Mouse (Mus musculus) forebrain, postnatal 0 days (tissue): ENCODE measurements around the gene Prpf4. TPM values are rescaled to one million over a fixed set of nuclear protein-coding genes. Genes with fewer than 3 reads are reported as not detected.

Source experiments
- ATAC-seq: fragments of 200-750 bp; cut with Nextera tagmentation; 2 replicates; pipeline ENCODE4 v1.8.0; 2017; ENCODE audit warnings: mild to moderate bottlenecking, moderate library complexity
- DNase-seq: peaks from one replicate; pipeline ENCODE4 v3.0.0-alpha.2; 2015
- H3K27ac ChIP-seq: fragments of 300-500 bp; sonication (generic); 2 replicates; pipeline ENCODE4 v1.5.1; 2014; ENCODE audit warnings: low read depth, mild to moderate bottlenecking, antibody characterized with exemption, low read length, moderate library complexity, mixed read lengths
- H3K27me3 ChIP-seq: fragments of 300-500 bp; sonication (generic); 2 replicates; pipeline ENCODE4 v1.6.1; 2014; ENCODE audit warnings: mild to moderate bottlenecking, low read length, mixed read lengths; ENCODE audit not compliant: insufficient read depth
- H3K36me3 ChIP-seq: fragments of 300-500 bp; sonication (generic); 2 replicates; pipeline ENCODE4 v1.6.1; 2014; ENCODE audit warnings: mild to moderate bottlenecking, moderate library complexity; ENCODE audit not compliant: insufficient read depth
- H3K4me1 ChIP-seq: fragments of 300-500 bp; sonication (generic); 2 replicates; pipeline ENCODE4 v1.6.1; 2014; ENCODE audit warnings: antibody characterized with exemption; ENCODE audit not compliant: insufficient read depth
- H3K4me2 ChIP-seq: fragments of 300-500 bp; sonication (generic); 2 replicates; pipeline ENCODE4 v1.6.1; 2014; ENCODE audit warnings: low read depth, mild to moderate bottlenecking, moderate library complexity
- H3K4me3 ChIP-seq: fragments of 300-500 bp; sonication (generic); 2 replicates; pipeline ENCODE4 v1.5.1; 2014; ENCODE audit warnings: low read depth, low read length, mixed read lengths
- H3K9ac ChIP-seq: fragments of 300-500 bp; sonication (generic); 2 replicates; pipeline ENCODE4 v1.6.1; 2014; ENCODE audit warnings: mild to moderate bottlenecking
- H3K9me3 ChIP-seq: fragments of 300-500 bp; sonication (generic); 2 replicates; pipeline ENCODE4 v1.6.1; 2016; ENCODE audit warnings: low read length
- CTCF ChIP-seq: sonication (generic); IDR thresholded peaks from 2 replicates; pipeline ENCODE4 v1.5.1; 2016; ENCODE audit warnings: antibody characterized with exemption, control low read depth, low read depth
- WGBS: fragments of 180-500 bp; shearing (Covaris S2); extraction: QIAGEN DNeasy Blood & Tissue Kit; methylation state at CpG from one replicate; pipeline ENCODE4 v1.1.7; 2014; 5-methylcytosine and 5-hydroxymethylcytosine counted together
- polyA plus RNA-seq: library from polyadenylated mRNA; unstranded; fragments of >200 nt; fragmentation: Nextera tagmentation; extraction: Ambion mirVana; gene quantifications from 2 replicates; pipeline ENCODE4 v1.2.1, GENCODE M21; 2015
- total RNA-seq: library from RNA; depleted of rRNA; stranded (reverse); fragments of >200 nt; gene quantifications from 2 replicates; pipeline ENCODE4 v1.2.3, GENCODE M21; 2014; rRNA removed

Gene Prpf4
- total and polyA plus RNA-seq, 2 experiments from 2014 or later: 13.3 to 20.2 TPM

DNA sequence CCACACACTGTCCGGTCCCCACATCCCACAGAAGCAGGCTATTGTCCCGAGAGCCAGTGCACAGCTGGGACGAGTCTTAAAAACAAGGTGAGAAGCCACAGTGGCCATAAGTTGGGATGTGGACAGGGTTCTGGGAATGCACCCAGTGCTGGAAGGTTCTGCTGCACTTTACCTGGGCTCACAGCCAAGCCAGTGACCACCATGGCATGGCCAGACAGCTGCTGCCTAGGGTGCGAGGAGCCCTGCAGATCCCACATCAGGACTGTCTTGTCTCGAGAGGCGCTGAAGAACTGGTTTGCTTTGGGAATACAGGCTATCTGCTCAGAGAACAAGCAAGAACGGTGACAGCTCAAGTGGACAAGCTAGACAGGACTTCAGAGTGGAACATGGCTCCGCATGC, 51.8 kb downstream of the Prpf4 start:
- H3K27ac ChIP-seq: no peak overlapping the region
- DNase-seq (no peak), ATAC-seq (no peak)
- WGBS: 92% methylated on average over 8 of the region's 8 CpGs
- H3K4me3 ChIP-seq: no peak overlapping the region
- TF ChIP-seq CTCF: no peak
- H3K4me2 ChIP-seq: no peak overlapping the region
- no peaks in the 10 kb centered on the region for H3K4me1 ChIP-seq
- no peaks in the 10 kb centered on the region for H3K9me3 ChIP-seq
- no peaks in the 10 kb centered on the region for H3K27me3 ChIP-seq
- peaks cover 11% of the 10 kb centered on the region for H3K36me3 ChIP-seq
- H3K9ac ChIP-seq: no peak overlapping the region

GRCm38 (mm10) chr4:62463124-62463523, 54.5 kb downstream of the Prpf4 start:
- WGBS: 81% methylated on average over 2 of the region's 2 CpGs

GRCm38 (mm10) chr4:62468158-62468557, 59.6 kb downstream of the Prpf4 start:
- peak; percentile 31 for TF ChIP-seq CTCF
- no peak overlapping the region for H3K27ac ChIP-seq
- H3K4me1 ChIP-seq: 0 out of 2 replicates have a peak, but pooled peaks cover 3% of the 10 kb centered on the region
- no peak overlapping the region for H3K9ac ChIP-seq
- H3K4me3 ChIP-seq: no peak overlapping the region
- 96% methylated on average over 1 of the region's 1 CpGs for WGBS
- no peak overlapping the region for H3K4me2 ChIP-seq
- H3K9me3 ChIP-seq: no peaks in the 10 kb centered on the region
- ATAC-seq: no peak
- H3K36me3 ChIP-seq: no peaks in the 10 kb centered on the region
- no peak for DNase-seq
- H3K27me3 ChIP-seq: no peaks in the 10 kb centered on the region

More at GRCm38 (mm10) chr4:62463124-62463523, 54.5 kb downstream of the Prpf4 start:
- Histone ChIP-seq H3K9ac (no peak overlapping the region), H3K4me2 (no peak overlapping the region), H3K27me3 (no peaks in the 10 kb centered on the region), H3K36me3 (peaks cover 6% of the 10 kb centered on the region; the same call in 1 of the 2 replicates), H3K4me1 (no peaks in the 10 kb centered on the region), H3K9me3 (no peaks in the 10 kb centered on the region), H3K4me3 (no peak overlapping the region), H3K27ac (no peak overlapping the region)
- ATAC-seq (no peak), DNase-seq (no peak)
- TF ChIP-seq CTCF: no peak

- no peak for TF ChIP-seq CTCF
- peak; percentile 94 for DNase-seq
- peak within 1 kb of the TSS; percentile 67 for H3K4me2 ChIP-seq
- H3K4me1 ChIP-seq: 0 out of 2 replicates have a peak, but pooled peaks cover 3% of the 10 kb centered on the region
- H3K36me3 ChIP-seq: no peaks in the 10 kb centered on the region
- H3K27me3 ChIP-seq: no peaks in the 10 kb centered on the region
- H3K4me3 ChIP-seq: peak within 1 kb of the TSS; percentile 56
- WGBS: under 1% methylated on average over 30 of the region's 30 CpGs
- H3K9ac ChIP-seq: peak within 1 kb of the TSS; percentile 57
- peak; percentile 99 for ATAC-seq
- 0 out of 2 replicates have a peak within 1 kb of the TSS, but pooled peaks have one; percentile 57 for H3K27ac ChIP-seq
- H3K9me3 ChIP-seq: no peaks in the 10 kb centered on the region
These were observed 62.0 kb downstream of the Prpf4 start, which contains the start of gene Wdr31 for GRCm38 (mm10) chr4:62470598-62471051. Gene Wdr31 (minus strand): TSS chr4:62470896.

- Histone ChIP-seq H3K4me3 (no peak overlapping the region), H3K4me1 (0 out of 2 replicates have a peak, but pooled peaks cover 3% of the 10 kb centered on the region), H3K9ac (no peak overlapping the region), H3K27ac (no peak overlapping the region), H3K9me3 (no peaks in the 10 kb centered on the region), H3K27me3 (no peaks in the 10 kb centered on the region), H3K4me2 (no peak overlapping the region), H3K36me3 (no peaks in the 10 kb centered on the region)
- WGBS: 90% methylated on average over 2 of the region's 2 CpGs
- TF ChIP-seq CTCF: no peak
- ATAC-seq (no peak), DNase-seq (no peak)
These were observed 63.5 kb downstream of the Prpf4 start for GRCm38 (mm10) chr4:62472071-62472470.

GRCm38 (mm10) chr4:62475131-62475530, 66.5 kb downstream of the Prpf4 start:
- 70% methylated on average over 2 of the region's 2 CpGs for WGBS
- ATAC-seq (no peak), DNase-seq (no peak)
- TF ChIP-seq CTCF: no peak
- peaks cover 6% of the 10 kb centered on the region; the same call in 1 of the 2 replicates for H3K4me1 ChIP-seq
- H3K4me3 ChIP-seq: no peak overlapping the region
- H3K4me2 ChIP-seq: no peak overlapping the region
- no peak overlapping the region for H3K27ac ChIP-seq
- no peaks in the 10 kb centered on the region for H3K9me3 ChIP-seq
- no peak overlapping the region for H3K9ac ChIP-seq
- H3K27me3 ChIP-seq: peaks cover 16% of the 10 kb centered on the region
- no peaks in the 10 kb centered on the region for H3K36me3 ChIP-seq

DNA sequence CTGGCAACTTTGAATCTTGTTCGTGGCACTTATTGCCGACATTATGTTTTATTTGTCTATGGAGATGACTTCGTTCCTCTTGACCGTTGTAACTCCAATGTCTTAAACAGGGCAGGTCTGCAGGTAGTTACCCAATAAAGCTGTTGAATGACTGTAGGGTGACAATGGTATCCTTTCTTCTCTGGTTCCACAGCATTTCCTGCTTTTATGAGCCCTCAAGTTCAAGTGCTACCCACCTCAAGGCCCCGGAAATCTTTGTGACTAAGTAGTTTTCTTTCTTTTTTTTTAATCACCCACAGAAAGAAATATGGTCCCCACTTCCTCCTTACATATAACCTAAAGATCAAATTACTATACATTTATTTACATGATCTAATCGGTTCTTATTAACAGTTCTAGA, 67.2 kb downstream of the Prpf4 start:
- peaks cover 16% of the 10 kb centered on the region for H3K27me3 ChIP-seq
- H3K27ac ChIP-seq: no peak overlapping the region
- ATAC-seq (no peak), DNase-seq (no peak)
- WGBS: 93% methylated on average over 6 of the region's 6 CpGs
- peaks cover 3% of the 10 kb centered on the region; the same call in 1 of the 2 replicates for H3K4me1 ChIP-seq
- no peak overlapping the region for H3K9ac ChIP-seq
- no peak overlapping the region for H3K4me2 ChIP-seq
- H3K4me3 ChIP-seq: no peak overlapping the region
- H3K36me3 ChIP-seq: no peaks in the 10 kb centered on the region
- TF ChIP-seq CTCF: no peak
- H3K9me3 ChIP-seq: no peaks in the 10 kb centered on the region

Other genes with a start within 250 kb of the Prpf4 start
- gene Zfp37, start 177.8 kb upstream of the Prpf4 start, total RNA-seq: 24.2 and 30.1 TPM in 2 replicates
- 11.2 and 14.6 TPM in 2 replicates for gene Zfp37, start 177.8 kb upstream of the Prpf4 start, polyA plus RNA-seq
- gene Slc31a2, start 146.2 kb upstream of the Prpf4 start, total RNA-seq: 11.3 and 15.8 TPM in 2 replicates
- 5.3 and 10.9 TPM in 2 replicates for gene Slc31a2, start 146.2 kb upstream of the Prpf4 start, polyA plus RNA-seq
- gene Fkbp15, start 48.2 kb upstream of the Prpf4 start, total RNA-seq: 34.0 and 43.3 TPM in 2 replicates
- 14.3 and 19.1 TPM in 2 replicates for gene Fkbp15, start 48.2 kb upstream of the Prpf4 start, polyA plus RNA-seq
- 15.2 and 16.2 TPM in 2 replicates for gene Slc31a1, start 48.1 kb upstream of the Prpf4 start, total RNA-seq
- 30.4 and 39.9 TPM in 2 replicates for gene Slc31a1, start 48.1 kb upstream of the Prpf4 start, polyA plus RNA-seq
- gene Cdc26, start 155 bp upstream of the Prpf4 start, total RNA-seq: 51.1 and 79.4 TPM in 2 replicates
- gene Cdc26, start 155 bp upstream of the Prpf4 start, polyA plus RNA-seq: 81.7 and 85.1 TPM in 2 replicates
- gene Rnf183, start 26.5 kb downstream of the Prpf4 start, total RNA-seq: 1.3 TPM in 1 of 2 replicates, not detected in the other
- 0.31 and 0.43 TPM in 2 replicates for gene Rnf183, start 26.5 kb downstream of the Prpf4 start, polyA plus RNA-seq
- gene Wdr31, start 62.1 kb downstream of the Prpf4 start, total RNA-seq: 6.8 and 9.5 TPM in 2 replicates
- 12.6 and 20.0 TPM in 2 replicates for gene Wdr31, start 62.1 kb downstream of the Prpf4 start, polyA plus RNA-seq
- 0.15 and 0.86 TPM in 2 replicates for gene Bspry, start 71.3 kb downstream of the Prpf4 start, total RNA-seq
- gene Bspry, start 71.3 kb downstream of the Prpf4 start, polyA plus RNA-seq: 0.31 and 0.51 TPM in 2 replicates
- 3.5 and 6.6 TPM in 2 replicates for gene Hdhd3, start 94.7 kb downstream of the Prpf4 start, total RNA-seq
- gene Hdhd3, start 94.7 kb downstream of the Prpf4 start, polyA plus RNA-seq: 4.4 and 4.6 TPM in 2 replicates
- 35.8 and 37.6 TPM in 2 replicates for gene Alad, start 111.1 kb downstream of the Prpf4 start, total RNA-seq
- gene Alad, start 111.1 kb downstream of the Prpf4 start, polyA plus RNA-seq: 74.7 and 74.9 TPM in 2 replicates
- gene Pole3, start 116.3 kb downstream of the Prpf4 start, total RNA-seq: 29.1 and 36.6 TPM in 2 replicates
- gene Pole3, start 116.3 kb downstream of the Prpf4 start, polyA plus RNA-seq: 52.2 and 68.3 TPM in 2 replicates
- gene 4933430I17Rik, start 116.6 kb downstream of the Prpf4 start, total RNA-seq: 0.31 and 0.38 TPM in 2 replicates
- 0.50 and 0.72 TPM in 2 replicates for gene 4933430I17Rik, start 116.6 kb downstream of the Prpf4 start, polyA plus RNA-seq
- gene Rgs3, start 151.1 kb downstream of the Prpf4 start, total RNA-seq: 56.1 and 63.5 TPM in 2 replicates
- gene Rgs3, start 151.1 kb downstream of the Prpf4 start, polyA plus RNA-seq: 34.7 and 47.3 TPM in 2 replicates